Comparison of ENCODE assay signal across 38 mouse cellular contexts in genomic region chr5:63651813-63652212, GRCm38 (mm10). TPM values are rescaled to one million over a fixed set of nuclear protein-coding genes. Genes with fewer than 3 reads are reported as not detected.
DNase-seq lines count a peak whose midpoint lies in the region; ATAC-seq and TF ChIP-seq lines count a peak whose summit lies in the region.
"Had no signal": no experiment of that assay in that cellular context is flagged by ENCODE, and none has a peak within 500 bp of the region (broad histone marks: within the 10 kb centered on the region; RNA-seq: fewer than 3 reads in every experiment).

No protein-coding gene starts in this region.

- H3K4me1 ChIP-seq in forebrain, postnatal 0 days (ENCODE audit: insufficient read depth): no peaks in the 10 kb centered on the region
- H3K4me1 ChIP-seq in forebrain, embryonic 10.5 days: peaks cover 21% of the 10 kb centered on the region
- peaks cover 12% of the 10 kb centered on the region for H3K4me1 ChIP-seq in neural tube, embryonic 13.5 days (replicated peaks)
- H3K4me1 ChIP-seq: liver, embryonic 13.5 days had no signal

- no peak for TF ChIP-seq CTCF in forebrain, postnatal 0 days (IDR thresholded peaks at IDR 0.05; ENCODE audit: low read depth)
- no peak for TF ChIP-seq CTCF in left cerebral cortex, adult 2 months (IDR thresholded peaks at IDR 0.05)

- no peak overlapping the region for H3K9ac ChIP-seq in forebrain, postnatal 0 days
- H3K9ac ChIP-seq in neural tube, embryonic 13.5 days: no peak overlapping the region
- H3K9ac ChIP-seq: embryonic facial prominence, embryonic 12.5 days; forebrain, embryonic 15.5 days; limb, embryonic 15.5 days; liver, embryonic 13.5 days; midbrain, embryonic 12.5 days; neural tube, embryonic 12.5 days; stomach, embryonic 15.5 days had no signal

- no peaks in the 10 kb centered on the region for H3K9me3 ChIP-seq in forebrain, postnatal 0 days (ENCODE audit: low read length)
- no peaks in the 10 kb centered on the region for H3K9me3 ChIP-seq in forebrain, embryonic 10.5 days
- H3K9me3 ChIP-seq in neural tube, embryonic 13.5 days: no peaks in the 10 kb centered on the region
- H3K9me3 ChIP-seq: embryonic facial prominence, embryonic 12.5 days; forebrain, embryonic 15.5 days; limb, embryonic 10.5 days; limb, embryonic 15.5 days; liver, embryonic 13.5 days; midbrain, embryonic 12.5 days; neural tube, embryonic 12.5 days; stomach, embryonic 15.5 days had no signal

- H3K27me3 ChIP-seq in forebrain, postnatal 0 days (ENCODE audit: insufficient read depth, low read length): no peaks in the 10 kb centered on the region
- peaks cover 56% of the 10 kb centered on the region for H3K27me3 ChIP-seq in forebrain, embryonic 10.5 days (ENCODE audit: poor library complexity, severe bottlenecking)
- H3K27me3 ChIP-seq in neural tube, embryonic 13.5 days: peaks cover 45% of the 10 kb centered on the region
- H3K27me3 ChIP-seq: CH12.LX had no signal

- no peak for ATAC-seq in forebrain, postnatal 0 days
- no peak for ATAC-seq in neural tube, embryonic 13.5 days (ENCODE audit: low read depth)
- ATAC-seq: activated CD4-positive, CD25-positive, alpha-beta regulatory T cell, adult 4 months; forebrain, embryonic 15.5 days; inflammation-experienced regulatory T-cells, adult 6 months had no signal

- DNase-seq in forebrain, postnatal 0 days: peak; percentile 12
- DNase-seq in forebrain, embryonic 10.5 days (ENCODE audit: extremely low spot score, low spot score): no peak
- no peak for DNase-seq in left cerebral cortex, adult 2 months (ENCODE audit: extremely low spot score in 1 of 2, low spot score in 2 of 2)
- no peak for DNase-seq in left cerebral cortex, postnatal 14 days (ENCODE audit: low spot score in 2 of 2)
- no peak for DNase-seq in neural tube, embryonic 10.5 days (ENCODE audit: extremely low spot score, low spot score)
- no peak for DNase-seq in embryo, embryonic 11 days
- DNase-seq in adrenal gland, adult (ENCODE audit: inconsistent age in 2 of 2, low spot score in 1 of 2): no peak
- DNase-seq: adrenal gland, adult 8-10 months; cerebellum, adult 8-10 months; cerebellum, postnatal 25 days; gastrocnemius, adult 2 months; gastrocnemius, postnatal 36 days; heart, adult 18-20 months; heart, postnatal 36 days; kidney, adult 11 months; kidney, postnatal 14 days; liver, embryonic 13.5 days; lung, adult 2 months; lung, postnatal 14 days; retina, postnatal 1 day; right cerebral cortex, postnatal 14 days; thymus, postnatal 25 days had no signal

- intact Hi-C loops in left cerebral cortex, adult 2 months (cut with DNase I): loop anchor here (5.0 to 10.0 kb wide), 2 partner anchors 115 to 233 kb away; no protein-coding TSS in a partner anchor
- intact Hi-C loops in left cerebral cortex, postnatal 14 days (cut with DNase I): loop anchor here (5.0 kb wide), 1 partner anchor 115 kb away; no protein-coding TSS in a partner anchor

- peak overlapping the region; percentile 99 for H3K4me2 ChIP-seq in forebrain, postnatal 0 days (ENCODE audit: low read depth)
- peak overlapping the region; percentile 99 for H3K4me2 ChIP-seq in neural tube, embryonic 13.5 days
- H3K4me2 ChIP-seq: embryonic facial prominence, embryonic 12.5 days; forebrain, embryonic 15.5 days; heart, embryonic 11.5 days; limb, embryonic 15.5 days; liver, embryonic 13.5 days; midbrain, embryonic 12.5 days; neural tube, embryonic 12.5 days; stomach, embryonic 15.5 days had no signal

- H3K4me3 ChIP-seq in forebrain, postnatal 0 days (ENCODE audit: low read depth, low read length): peak overlapping the region; percentile 61
- H3K4me3 ChIP-seq in forebrain, embryonic 10.5 days: no peak overlapping the region
- H3K4me3 ChIP-seq in left cerebral cortex, adult 2 months: peak overlapping the region; percentile 81
- H3K4me3 ChIP-seq in neural tube, embryonic 13.5 days: peak overlapping the region; percentile 69
- H3K4me3 ChIP-seq: embryonic facial prominence, embryonic 12.5 days; forebrain, embryonic 15.5 days; gastrocnemius, adult 2 months; limb, embryonic 10.5 days; limb, embryonic 15.5 days; liver, embryonic 13.5 days; midbrain, embryonic 12.5 days; neural tube, embryonic 12.5 days; stomach, embryonic 15.5 days had no signal

- no peaks in the 10 kb centered on the region for H3K36me3 ChIP-seq in forebrain, postnatal 0 days (ENCODE audit: insufficient read depth)
- no peaks in the 10 kb centered on the region for H3K36me3 ChIP-seq in forebrain, embryonic 10.5 days (replicated peaks)
- H3K36me3 ChIP-seq in neural tube, embryonic 13.5 days: no peaks in the 10 kb centered on the region
- H3K36me3 ChIP-seq: embryonic facial prominence, embryonic 12.5 days; forebrain, embryonic 15.5 days; limb, embryonic 10.5 days; limb, embryonic 15.5 days; liver, embryonic 13.5 days; midbrain, embryonic 12.5 days; neural tube, embryonic 12.5 days; stomach, embryonic 15.5 days had no signal

- H3K27ac ChIP-seq in forebrain, postnatal 0 days (ENCODE audit: low read depth, low read length): no peak overlapping the region
- no peak overlapping the region for H3K27ac ChIP-seq in forebrain, embryonic 10.5 days
- peak overlapping the region; percentile 15; the same call in 1 of the 2 replicates for H3K27ac ChIP-seq in left cerebral cortex, adult 2 months
- H3K27ac ChIP-seq in neural tube, embryonic 13.5 days (replicated peaks): no peak overlapping the region
- H3K27ac ChIP-seq: embryonic facial prominence, embryonic 12.5 days; forebrain, embryonic 15.5 days; gastrocnemius, adult 2 months; limb, embryonic 10.5 days; limb, embryonic 15.5 days; liver, embryonic 13.5 days; midbrain, embryonic 12.5 days; neural tube, embryonic 12.5 days; stomach, embryonic 15.5 days had no signal

RNA-seq across cellular contexts. Expression of gene Nwd2, which starts 2.9 kb away (rescaled TPM):
- 33.4 and 44.9 TPM in 2 replicates for total RNA-seq in forebrain, postnatal 0 days (2014; rRNA removed)
- 13.2 and 16.5 TPM in 2 replicates for polyA plus RNA-seq in forebrain, postnatal 0 days (2015; fragmentation: Nextera tagmentation; extraction: Ambion mirVana)
- 0.09 TPM in 1 of 2 replicates, not detected in the other for polyA plus RNA-seq in forebrain, embryonic 10.5 days (2016; fragmentation: Nextera tagmentation; extraction: Ambion mirVana)
- 10 to 100 TPM; 35.4 to 45.1 TPM for total RNA-seq in left cerebral cortex, adult 2 months (2021)
- total RNA-seq in left cerebral cortex, postnatal 14 days (2021): 10 to 100 TPM; 50.2 to 51.4 TPM
- 15.6 and 16.6 TPM in 2 replicates for polyA plus RNA-seq in neural tube, embryonic 13.5 days (2015; fragmentation: Nextera tagmentation; extraction: Ambion mirVana)
- total RNA-seq: CH12.LX; ES-E14; gastrocnemius, adult 2 months; gastrocnemius, postnatal 36 days; heart, adult 18-20 months; heart, postnatal 36 days; megakaryocyte progenitor cell, adult 5-6 weeks had no signal
- polyA plus RNA-seq: C2C12; limb, embryonic 10.5 days; small intestine, adult 2 months had no signal
